Mouse (Mus musculus) hindbrain, postnatal 0 days (tissue): Measurements from ENCODE around the gene Prcd. TPM values are rescaled to one million over a fixed set of nuclear protein-coding genes. Genes with fewer than 3 reads are reported as not detected.

Source experiments
- ATAC-seq: fragments of 200-750 bp; cut with Nextera tagmentation; 2 replicates; pipeline ENCODE4 v1.8.0; 2017; ENCODE audit warnings: mild to moderate bottlenecking, moderate TSS enrichment, moderate library complexity
- DNase-seq: peaks from one replicate; pipeline ENCODE4 v3.0.0-alpha.2; 2015; ENCODE audit warnings: low spot score
- H3K27ac ChIP-seq: fragments of 300-500 bp; sonication (generic); 2 replicates; pipeline ENCODE4 v1.5.1; 2014; ENCODE audit warnings: mild to moderate bottlenecking
- H3K27me3 ChIP-seq: fragments of 300-500 bp; sonication (generic); 2 replicates; pipeline ENCODE4 v1.6.1; 2014; ENCODE audit warnings: low read length, mixed read lengths; ENCODE audit not compliant: insufficient read depth
- H3K36me3 ChIP-seq: fragments of 300-500 bp; sonication (generic); 2 replicates; pipeline ENCODE4 v1.6.1; 2014; ENCODE audit warnings: low read length, mixed read lengths; ENCODE audit not compliant: insufficient read depth
- H3K4me1 ChIP-seq: fragments of 300-500 bp; sonication (generic); 2 replicates; pipeline ENCODE4 v1.6.1; 2014; ENCODE audit warnings: antibody characterized with exemption, low read length, mixed read lengths; ENCODE audit not compliant: insufficient read depth
- H3K4me2 ChIP-seq: fragments of 300-500 bp; sonication (generic); 2 replicates; pipeline ENCODE4 v1.6.1; 2014; ENCODE audit warnings: low read depth, mild to moderate bottlenecking, low read length, moderate library complexity, mixed read lengths
- H3K4me3 ChIP-seq: fragments of 300-500 bp; sonication (generic); 2 replicates; pipeline ENCODE4 v1.5.1; 2014; ENCODE audit warnings: low read length
- H3K9ac ChIP-seq: fragments of 300-500 bp; sonication (generic); replicated peaks from 2 replicates; pipeline ENCODE4 v1.6.1; 2014; ENCODE audit warnings: mild to moderate bottlenecking, low read length, moderate library complexity, mixed read lengths
- H3K9me3 ChIP-seq: fragments of 300-500 bp; sonication (generic); 2 replicates; pipeline ENCODE4 v1.6.1; 2016; ENCODE audit warnings: low read length, mixed read lengths
- CTCF ChIP-seq: IDR thresholded peaks from 2 replicates; pipeline ENCODE4 v1.5.1; 2016; ENCODE audit warnings: antibody characterized with exemption, control low read depth, low read depth
- WGBS: fragments of 180-500 bp; shearing (Covaris S2); extraction: QIAGEN DNeasy Blood & Tissue Kit; methylation state at CpG from one replicate; pipeline ENCODE4 v1.1.7; 2014; 5-methylcytosine and 5-hydroxymethylcytosine counted together
- polyA plus RNA-seq: library from polyadenylated mRNA; unstranded; fragments of >200 nt; fragmentation: Nextera tagmentation; extraction: Ambion mirVana; gene quantifications from 2 replicates; pipeline ENCODE4 v1.2.1, GENCODE M21; 2015
- total RNA-seq: library from RNA; depleted of rRNA; stranded (reverse); fragments of >200 nt; gene quantifications from 2 replicates; pipeline ENCODE4 v1.2.3, GENCODE M21; 2014

Prcd gene
- total and polyA plus RNA-seq, 2 experiments from 2014 or later: 1.2 to 5.3 TPM

GRCm38 (mm10) chr11:116668381-116668825 is 15.1 kb downstream of the Prcd start:
- Histone ChIP-seq H3K9ac (no peak overlapping the region), H3K9me3 (no peaks in the 10 kb centered on the region), H3K27me3 (no peaks in the 10 kb centered on the region), H3K27ac (no peak overlapping the region), H3K4me2 (no peak overlapping the region), H3K4me3 (no peak overlapping the region), H3K36me3 (peaks cover 4% of the 10 kb centered on the region; the same call in 1 of the 2 replicates), H3K4me1 (peaks cover 13% of the 10 kb centered on the region)
- DNase-seq: no peak
- TF ChIP-seq CTCF: no peak
- 77% methylated on average over 10 of the region's 10 CpGs for WGBS
- ATAC-seq: no peak

- no peaks in the 10 kb centered on the region for H3K9me3 ChIP-seq
- 43% methylated on average over 7 of the region's 7 CpGs for WGBS
- no peak overlapping the region for H3K4me3 ChIP-seq
- peaks cover 10% of the 10 kb centered on the region for H3K4me1 ChIP-seq
- H3K4me2 ChIP-seq: no peak overlapping the region
- peaks cover 6% of the 10 kb centered on the region; the same call in 1 of the 2 replicates for H3K36me3 ChIP-seq
- DNase-seq (peak; percentile 45), ATAC-seq (no peak)
- H3K9ac ChIP-seq: no peak overlapping the region
- H3K27ac ChIP-seq: no peak overlapping the region
- H3K27me3 ChIP-seq: no peaks in the 10 kb centered on the region
- peak; percentile 51 for TF ChIP-seq CTCF
Measured at GRCm38 (mm10) chr11:116668839-116669238, 15.5 kb downstream of the Prcd start.

- H3K36me3 ChIP-seq: peaks cover 11% of the 10 kb centered on the region; the same call in 1 of the 2 replicates
- H3K9me3 ChIP-seq: no peaks in the 10 kb centered on the region
- H3K27me3 ChIP-seq: no peaks in the 10 kb centered on the region
- TF ChIP-seq CTCF: no peak
- H3K4me3 ChIP-seq: no peak overlapping the region
- DNase-seq: no peak
- H3K27ac ChIP-seq: no peak overlapping the region
- no peak overlapping the region for H3K9ac ChIP-seq
- WGBS: 51% methylated on average over 5 of the region's 5 CpGs
- no peak overlapping the region for H3K4me2 ChIP-seq
- ATAC-seq: no peak
- H3K4me1 ChIP-seq: peaks cover 10% of the 10 kb centered on the region
Measured at GRCm38 (mm10) chr11:116669316-116669715, 16.0 kb downstream of the Prcd start.

- no peak overlapping the region; the same call in 1 of the 2 replicates for H3K27ac ChIP-seq
- no peaks in the 10 kb centered on the region for H3K27me3 ChIP-seq
- no peak overlapping the region for H3K9ac ChIP-seq
- no peaks in the 10 kb centered on the region for H3K9me3 ChIP-seq
- no peak overlapping the region for H3K4me2 ChIP-seq
- no peak for DNase-seq
- no peak for ATAC-seq
- H3K36me3 ChIP-seq: peaks cover 16% of the 10 kb centered on the region; the same call in 1 of the 2 replicates
- 43% methylated on average over 13 of the region's 13 CpGs for WGBS
- peaks cover 10% of the 10 kb centered on the region for H3K4me1 ChIP-seq
- TF ChIP-seq CTCF: no peak
- H3K4me3 ChIP-seq: no peak overlapping the region
Measured at GRCm38 (mm10) chr11:116669787-116670365, 16.5 kb downstream of the Prcd start.

- H3K27ac ChIP-seq: no peak overlapping the region; the same call in 1 of the 2 replicates
- H3K9me3 ChIP-seq: no peaks in the 10 kb centered on the region
- 67% methylated on average over 7 of the region's 7 CpGs for WGBS
- H3K9ac ChIP-seq: 0 out of 2 replicates have a peak overlapping the region, but pooled peaks have one; percentile 76
- peak overlapping the region; percentile 97 for H3K4me2 ChIP-seq
- no peak for DNase-seq
- H3K36me3 ChIP-seq: peaks cover 22% of the 10 kb centered on the region; the same call in 1 of the 2 replicates
- no peaks in the 10 kb centered on the region for H3K27me3 ChIP-seq
- H3K4me1 ChIP-seq: peaks cover 10% of the 10 kb centered on the region
- H3K4me3 ChIP-seq: no peak overlapping the region
- TF ChIP-seq CTCF: no peak
- ATAC-seq: no peak
Measured at GRCm38 (mm10) chr11:116670386-116670785, 17.1 kb downstream of the Prcd start.

- H3K4me2 ChIP-seq: peak overlapping the region; percentile 97
- peak overlapping the region; percentile 76 for H3K9ac ChIP-seq
- DNase-seq (peak; percentile 98), ATAC-seq (peak; percentile 93)
- H3K4me1 ChIP-seq: peaks cover 10% of the 10 kb centered on the region
- H3K4me3 ChIP-seq: peak overlapping the region; percentile 69
- H3K27me3 ChIP-seq: no peaks in the 10 kb centered on the region
- H3K9me3 ChIP-seq: no peaks in the 10 kb centered on the region
- under 1% methylated on average over 45 of the region's 45 CpGs for WGBS
- peak; percentile 73 for TF ChIP-seq CTCF
- peak overlapping the region; percentile 74 for H3K27ac ChIP-seq
- H3K36me3 ChIP-seq: peaks cover 28% of the 10 kb centered on the region
Measured at GRCm38 (mm10) chr11:116671112-116671844, 17.9 kb downstream of the Prcd start.
